Mouse (Mus musculus) B cell, adult 2 months (primary cell): Measurements from ENCODE around the gene Vmn1r5.
A peak's percentile ranks its signal among the peaks of the same experiment; 100 is the strongest.
"Not testable (repeated sequence)": the region's sequence is repeated elsewhere in the genome, so short reads cannot be mapped to it uniquely, and the experiment has no call there.

Source experiments
- DNase-seq, 2 experiments: peaks; one replicate each; pipeline ENCODE4 v3.0.0; 2022

Vmn1r5 gene

DNA sequence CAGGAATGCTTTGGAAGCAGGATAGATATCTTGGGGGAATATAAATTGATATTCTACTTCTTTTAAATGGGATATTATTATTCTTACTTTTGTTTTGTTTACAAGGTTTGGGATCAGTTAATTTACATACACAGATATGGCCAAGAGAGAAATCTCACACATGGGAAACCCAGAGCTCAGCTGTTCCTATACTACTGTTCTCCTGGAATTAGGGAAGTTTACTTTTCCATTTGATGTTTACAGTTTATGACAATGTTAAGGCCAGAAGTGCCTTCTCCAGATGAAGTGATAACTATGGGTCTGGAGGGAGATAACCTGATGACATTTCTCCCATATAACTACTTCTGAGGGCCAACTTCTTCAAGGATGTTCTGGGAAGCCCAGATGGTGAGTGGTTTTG lies at the start of gene Vmn1r5:
Gene Vmn1r5, plus strand, starts transcription at position 301 of the 400 bp plus-strand sequence.
- DNase-seq = no peak

DNA sequence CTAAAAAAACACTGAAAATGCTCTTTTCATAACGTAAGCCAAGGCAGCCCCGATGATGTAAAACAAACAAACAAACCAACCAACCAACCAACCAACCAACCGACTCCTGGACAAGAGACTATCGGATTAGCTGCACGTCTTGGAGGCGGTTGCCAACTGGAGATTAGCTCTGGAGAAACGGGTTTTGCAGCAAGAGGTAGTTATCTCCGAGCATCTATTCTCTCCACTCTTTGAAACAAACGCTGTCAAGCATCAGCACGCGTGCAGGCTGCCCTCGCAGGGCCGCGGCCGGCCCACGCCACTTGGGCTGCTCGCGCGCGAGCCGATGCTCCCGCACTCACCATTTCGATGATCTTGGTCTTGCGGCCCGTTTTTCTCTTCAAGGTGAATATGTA lies 46.7 kb upstream of the Vmn1r5 start:
- no peak for DNase-seq

- DNase-seq = peak; percentile 95 to 97
Observed at GRCm38 (mm10) chr6:56923726-56924707, 46.1 kb upstream of the Vmn1r5 start, which contains the start of the genes Nt5c3 and Vmn1r4. Gene Nt5c3, minus strand, starts transcription at chr6:56923932. Gene Vmn1r4, plus strand, starts transcription at chr6:56924015.

DNA sequence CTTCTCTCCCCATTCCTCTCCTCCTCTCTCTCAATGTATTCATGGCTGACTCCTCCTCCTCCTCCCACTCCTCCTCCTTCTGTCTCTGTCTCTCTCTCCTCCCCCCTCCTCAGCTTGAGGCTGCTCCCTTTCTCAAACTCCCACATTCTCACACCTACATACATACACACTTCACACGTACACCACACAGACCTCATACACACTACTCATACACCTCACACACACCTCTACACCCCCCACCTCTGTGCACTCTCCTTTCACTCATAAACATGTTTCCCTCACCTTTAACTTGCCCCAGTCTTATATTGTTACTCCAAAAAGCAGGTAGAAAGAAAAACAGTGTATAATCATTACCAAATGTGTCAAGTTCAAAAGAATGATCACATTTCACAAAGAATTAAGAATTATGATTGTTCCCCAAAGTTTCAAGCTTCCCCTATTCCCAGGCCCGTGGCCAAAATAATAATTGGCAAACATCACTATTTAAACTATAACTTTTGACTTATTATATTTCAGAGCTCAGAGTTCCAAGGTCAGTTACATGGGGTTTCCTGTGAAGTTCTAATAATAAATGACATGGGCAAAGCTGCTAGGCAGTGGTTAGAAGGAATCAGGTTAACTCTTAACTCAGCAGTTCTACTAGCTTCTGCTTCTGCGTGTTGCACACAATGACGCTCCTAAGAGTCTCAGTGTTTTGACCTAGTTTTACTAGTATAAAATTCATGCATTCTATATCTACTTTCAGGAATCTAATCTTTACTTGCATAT lies 38.2 kb upstream of the Vmn1r5 start:
- DNase-seq = no peak

DNA sequence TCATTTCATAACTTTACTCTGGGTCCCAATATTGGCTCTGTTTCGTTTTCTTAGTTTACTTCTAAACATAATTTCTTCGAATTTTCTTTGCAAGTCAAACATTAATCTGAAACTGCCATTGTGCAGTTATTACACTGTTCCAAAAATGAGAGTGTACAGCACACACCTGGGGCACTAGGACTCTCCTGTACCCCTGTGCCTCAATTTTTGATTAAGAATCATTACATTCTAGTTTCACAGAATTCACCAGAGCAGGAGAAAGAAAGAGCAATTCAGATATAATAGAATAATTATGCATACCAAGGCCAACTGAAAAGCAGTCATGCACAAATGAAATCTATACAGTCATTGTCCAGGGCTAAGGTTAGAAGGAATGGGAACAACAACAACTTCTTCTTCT lies 37.6 kb upstream of the Vmn1r5 start:
- no peak for DNase-seq

- DNase-seq = no peak
Observed at GRCm38 (mm10) chr6:56934366-56934765, 35.7 kb upstream of the Vmn1r5 start.

- no peak for DNase-seq
Observed at GRCm38 (mm10) chr6:56956436-56956835, 13.6 kb upstream of the Vmn1r5 start.

GRCm38 (mm10) chr6:56996943-56997342 lies 26.9 kb downstream of the Vmn1r5 start, which contains the start of gene Vmn1r6:
Gene Vmn1r6, plus strand, starts transcription at chr6:56997243.
- DNase-seq = no peak

DNA sequence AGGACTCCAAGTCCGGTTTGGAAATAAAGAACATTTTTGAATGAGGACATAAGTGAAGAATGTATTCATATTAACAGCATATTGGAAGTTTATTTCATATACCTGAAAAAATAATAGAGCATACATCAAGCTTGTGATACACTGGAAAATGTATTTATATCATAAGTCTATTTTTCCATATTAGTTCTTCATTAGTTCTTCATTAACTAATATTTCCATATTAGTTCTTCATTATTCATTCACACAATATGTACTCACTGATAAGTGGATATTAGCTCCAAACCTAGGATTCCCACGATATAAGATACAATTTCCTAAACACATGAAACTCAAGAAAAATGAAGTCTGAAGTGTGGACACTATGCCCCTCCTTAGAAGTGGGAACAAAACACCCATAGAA lies 55.2 kb downstream of the Vmn1r5 start, which contains the start of gene Vmn1r7:
Gene Vmn1r7, minus strand, starts transcription at position 101 of the 400 bp plus-strand sequence.
- DNase-seq = not testable (repeated sequence)

DNA sequence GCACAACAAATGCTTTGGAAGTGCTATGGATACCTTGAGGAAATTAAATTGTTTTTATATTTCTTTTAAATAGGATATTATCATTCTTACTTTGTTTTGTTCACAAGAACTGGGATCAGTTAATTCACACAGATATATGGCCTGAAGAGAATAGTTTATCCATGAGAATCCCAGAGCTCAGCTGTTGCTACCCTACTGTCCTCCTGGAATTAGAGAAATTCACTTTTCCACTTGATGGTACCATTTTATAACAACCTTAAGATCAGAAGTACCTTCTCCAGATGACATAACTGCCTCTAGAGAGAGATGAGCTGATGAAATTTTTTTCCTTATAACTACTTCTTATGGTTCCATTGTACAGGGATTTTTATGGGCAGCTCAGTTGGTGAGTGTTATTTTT lies 61.9 kb downstream of the Vmn1r5 start, which contains the start of gene Vmn1r8:
Gene Vmn1r8, plus strand, starts transcription at position 301 of the 400 bp plus-strand sequence.
- no peak for DNase-seq

DNA sequence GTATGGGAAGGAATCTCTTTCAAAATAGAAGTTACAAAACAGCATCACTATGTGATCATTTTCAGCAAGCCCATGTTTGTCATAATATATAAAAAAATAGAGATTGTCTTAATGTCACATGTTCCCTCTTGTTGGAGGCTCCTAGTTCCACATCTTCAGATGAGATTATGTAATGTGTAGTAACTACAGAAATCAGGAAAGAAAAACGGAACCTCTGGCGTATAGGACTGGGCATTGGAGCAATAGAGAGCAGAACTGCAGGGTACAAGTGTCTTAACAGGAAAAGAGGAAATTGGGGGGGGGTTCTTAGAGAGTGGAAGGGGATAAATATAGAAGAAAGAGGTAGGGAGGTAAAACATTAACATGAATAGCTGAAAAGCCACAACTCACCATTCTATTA lies 64.6 kb downstream of the Vmn1r5 start:
- no peak for DNase-seq
